Mouse (Mus musculus) kidney, adult 2 months (tissue): ENCODE measurements around the gene Ccdc9b.

Experiments
- CTCF ChIP-seq: fragments of 200-500 bp; conservative IDR thresholded peaks from 2 replicates; pipeline ENCODE4 v1.5.1; 2011; ENCODE audit warnings: low read depth, mild to moderate bottlenecking, control low read depth, low read length, moderate library complexity, mixed read lengths; ENCODE audit not compliant: insufficient read depth, insufficient read length
- POLR2A ChIP-seq: fragments of 200-500 bp; IDR thresholded peaks from one replicate; pipeline ENCODE4 v1.6.1; 2011; ENCODE audit warnings: low read depth, low read length, control low read depth

DNA sequence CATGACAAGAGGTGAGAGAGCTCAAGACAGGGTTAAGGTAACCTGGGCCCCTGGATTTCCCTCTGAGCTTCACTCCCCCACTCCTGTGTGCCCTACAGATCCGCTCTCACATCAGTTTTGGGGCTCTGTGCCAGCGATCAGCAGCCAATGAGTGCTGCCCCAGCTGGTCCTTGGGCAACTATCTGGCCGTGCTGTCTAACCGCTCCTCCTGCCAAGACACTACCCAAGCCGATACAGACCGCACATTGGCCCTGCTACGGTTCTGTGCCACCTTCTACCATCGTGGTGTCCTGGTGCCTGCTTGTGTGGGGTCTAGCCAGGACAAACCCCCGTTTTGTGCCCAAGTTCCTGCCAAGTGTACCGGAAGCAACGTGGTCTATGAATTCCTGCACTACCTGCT is 27.0 kb upstream of the Ccdc9b start:
- TF ChIP-seq CTCF (no peak), POLR2A (no peak)
